In genomic region chr8:78431356-78431755, GRCm38 (mm10) we compare ENCODE assay signal across 9 mouse cellular contexts. TPM values are rescaled to one million over a fixed set of nuclear protein-coding genes. Genes with fewer than 3 reads are reported as not detected.
DNase-seq lines count a peak whose midpoint lies in the region.
"Had no signal": no experiment of that assay in that cellular context is flagged by ENCODE, and none has a peak within 500 bp of the region (broad histone marks: within the 10 kb centered on the region; RNA-seq: fewer than 3 reads in every experiment).

No protein-coding gene starts in this region.

- peak; percentile 21 to 25 for DNase-seq in cerebellum, postnatal 10 days
- no peak for DNase-seq in cerebellum, adult 11-12 months
- peak; percentile 18 for DNase-seq in right cerebral cortex, postnatal 4 days
- DNase-seq in right cerebral cortex, postnatal 10 days (ENCODE audit: low spot score in 2 of 2): no peak
- peak; percentile 17 to 80 for DNase-seq in kidney, postnatal 36 days
- peak; percentile 82 for DNase-seq in retina, embryonic 14.5 days (ENCODE audit: low spot score)
- DNase-seq in thymus, postnatal 10 days (ENCODE audit: low spot score in 2 of 2): no peak
- DNase-seq in heart, postnatal 25 days (ENCODE audit: low spot score): no peak
- DNase-seq: liver, embryonic 13.5 days had no signal

- intact Hi-C loops in heart, postnatal 25 days (cut with DNase I): no loop called here

RNA-seq across cellular contexts. Expression of gene Pou4f2, which starts 5.1 kb away (rescaled TPM):
- total RNA-seq in heart, postnatal 25 days (2021): not detected

Comparison
In these comparisons a context has a peak if more than half of its experiments do, and no peak if none do; other contexts are left out.
1. DNase-seq: peak in cerebellum, postnatal 10 days (2 of 2), right cerebral cortex, postnatal 4 days (single experiment), kidney, postnatal 36 days (2 of 2) and retina, embryonic 14.5 days (single experiment); none in cerebellum, adult 11-12 months (single experiment), right cerebral cortex, postnatal 10 days (0 of 2), thymus, postnatal 10 days (0 of 2) and heart, postnatal 25 days (single experiment).